Mouse (Mus musculus) bone marrow macrophage, adult 2 months (primary cell): ENCODE data around the gene Usp42.

Experiments used
- CTCF ChIP-seq: IDR thresholded peaks from 2 replicates; pipeline ENCODE4 v1.5.1; 2012; ENCODE audit warnings: low read depth, mild to moderate bottlenecking, low read length, moderate library complexity
- POLR2A ChIP-seq: IDR thresholded peaks from 2 replicates; pipeline ENCODE4 v1.6.1; 2012; ENCODE audit warnings: mild to moderate bottlenecking, low read depth, low read length, borderline replicate concordance

DNA sequence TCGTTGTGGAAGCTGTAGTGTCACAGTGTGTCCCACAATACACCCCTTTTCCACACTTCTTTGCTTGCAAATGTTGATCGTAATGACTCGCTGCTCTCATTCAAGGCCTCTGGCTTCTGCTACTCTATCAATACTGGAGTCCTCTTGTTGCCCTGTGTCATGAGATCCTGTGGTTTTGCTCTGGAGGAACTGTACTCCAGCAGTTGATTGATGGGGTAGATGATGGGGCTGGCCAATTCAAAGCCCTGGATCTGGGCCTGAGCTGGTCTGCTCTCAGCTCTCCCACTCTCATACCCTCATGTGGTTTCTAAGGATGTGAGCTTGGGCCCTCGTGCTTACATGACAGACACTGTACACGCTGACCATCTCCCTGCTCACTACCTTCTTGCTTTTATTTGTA is 57.5 kb downstream of the Usp42 start:
- no peak for TF ChIP-seq CTCF
- TF ChIP-seq POLR2A = no peak
